Mouse (Mus musculus) forebrain, embryonic 13.5 days (tissue): ENCODE measurements around the gene Tmem151a. TPM values are rescaled to one million over a fixed set of nuclear protein-coding genes. Genes with fewer than 3 reads are reported as not detected.
A peak's percentile ranks its signal among the peaks of the same experiment; 100 is the strongest.

Source experiments
- ATAC-seq: fragments of 200-750 bp; cut with Nextera tagmentation; 2 replicates; pipeline ENCODE4 v1.8.0; 2017
- H3K27ac ChIP-seq: fragments of 300-500 bp; sonication (generic); 2 replicates; pipeline ENCODE4 v1.5.1; 2015; ENCODE audit warnings: inconsistent platforms, mild to moderate bottlenecking, moderate library complexity
- H3K27me3 ChIP-seq: fragments of 300-500 bp; sonication (generic); 2 replicates; pipeline ENCODE4 v1.6.1; 2015; ENCODE audit warnings: mild to moderate bottlenecking, inconsistent platforms
- H3K36me3 ChIP-seq: fragments of 300-500 bp; sonication (generic); 2 replicates; pipeline ENCODE4 v1.6.1; 2015; ENCODE audit warnings: mild to moderate bottlenecking, inconsistent platforms; ENCODE audit not compliant: poor library complexity, severe bottlenecking
- H3K4me1 ChIP-seq: fragments of 300-500 bp; sonication (generic); 2 replicates; pipeline ENCODE4 v1.6.1; 2015; ENCODE audit warnings: inconsistent platforms
- H3K4me2 ChIP-seq: fragments of 300-500 bp; sonication (generic); 2 replicates; pipeline ENCODE4 v1.6.1; 2015; ENCODE audit warnings: inconsistent platforms, mild to moderate bottlenecking, moderate library complexity
- H3K4me3 ChIP-seq: fragments of 300-500 bp; sonication (generic); 2 replicates; pipeline ENCODE4 v1.5.1; 2015; ENCODE audit warnings: mild to moderate bottlenecking, inconsistent platforms
- H3K9ac ChIP-seq: fragments of 300-500 bp; sonication (generic); 2 replicates; pipeline ENCODE4 v1.6.1; 2015; ENCODE audit warnings: mild to moderate bottlenecking, inconsistent platforms
- H3K9me3 ChIP-seq: fragments of 300-500 bp; sonication (generic); replicated peaks from 2 replicates; pipeline ENCODE4 v1.6.1; 2016; ENCODE audit warnings: inconsistent platforms
- WGBS: fragments of 180-500 bp; shearing (Covaris S2); methylation state at CpG from one replicate; pipeline ENCODE4 v1.1.7; 2015; 5-methylcytosine and 5-hydroxymethylcytosine counted together
- polyA plus RNA-seq: library from polyadenylated mRNA; unstranded; fragments of >200 nt; fragmentation: Nextera tagmentation; extraction: Ambion mirVana; gene quantifications from 2 replicates; pipeline ENCODE4 v1.2.1, GENCODE M21; 2015

Gene Tmem151a
- polyA plus RNA-seq, 1 experiment from 2014 or later, result 2.8 TPM

- Histone ChIP-seq H3K27ac (no peak overlapping the region), H3K4me2 (no peak overlapping the region), H3K9ac (no peak overlapping the region), H3K27me3 (peaks cover 42% of the 10 kb centered on the region), H3K4me3 (no peak overlapping the region), H3K4me1 (peaks cover 11% of the 10 kb centered on the region), H3K9me3 (no peaks in the 10 kb centered on the region), H3K36me3 (peaks cover 49% of the 10 kb centered on the region)
- 67% methylated on average over 6 of the region's 6 CpGs for WGBS
- ATAC-seq, result no peak
Observed at GRCm38 (mm10) chr19:5049325-5049724, 36.0 kb downstream of the Tmem151a start.

GRCm38 (mm10) chr19:5048138-5049056, 36.9 kb downstream of the Tmem151a start:
- Histone ChIP-seq H3K9me3 (no peaks in the 10 kb centered on the region), H3K4me3 (no peak overlapping the region), H3K4me1 (peaks cover 11% of the 10 kb centered on the region), H3K36me3 (peaks cover 58% of the 10 kb centered on the region), H3K9ac (no peak overlapping the region), H3K27ac (no peak overlapping the region), H3K27me3 (peaks cover 35% of the 10 kb centered on the region), H3K4me2 (no peak overlapping the region)
- WGBS, result 84% methylated on average over 14 of the region's 14 CpGs
- no peak for ATAC-seq

GRCm38 (mm10) chr19:5045531-5045930, 39.8 kb downstream of the Tmem151a start:
- WGBS, result 80% methylated on average over 4 of the region's 4 CpGs
- Histone ChIP-seq H3K27me3 (peaks cover 7% of the 10 kb centered on the region), H3K4me1 (peaks cover 29% of the 10 kb centered on the region), H3K4me2 (no peak overlapping the region), H3K36me3 (peaks cover 66% of the 10 kb centered on the region), H3K4me3 (no peak overlapping the region), H3K9ac (no peak overlapping the region), H3K27ac (no peak overlapping the region), H3K9me3 (no peaks in the 10 kb centered on the region)
- ATAC-seq, result no peak

GRCm38 (mm10) chr19:5041588-5041987, 43.7 kb downstream of the Tmem151a start:
- no peaks in the 10 kb centered on the region for H3K9me3 ChIP-seq
- peak overlapping the region; percentile 100 for H3K4me2 ChIP-seq
- ATAC-seq, result no peak; the same call in 1 of the 2 replicates
- H3K4me1 ChIP-seq, result peaks cover 43% of the 10 kb centered on the region
- H3K36me3 ChIP-seq, result peaks cover 32% of the 10 kb centered on the region
- WGBS, result 1% methylated on average over 16 of the region's 16 CpGs
- peak overlapping the region; percentile 91 for H3K9ac ChIP-seq
- H3K27ac ChIP-seq, result peak overlapping the region; percentile 41; the same call in 1 of the 2 replicates
- no peaks in the 10 kb centered on the region for H3K27me3 ChIP-seq
- peak overlapping the region; percentile 97 for H3K4me3 ChIP-seq

GRCm38 (mm10) chr19:5040862-5041523, 44.3 kb downstream of the Tmem151a start, which contains the start of gene Brms1:
Gene Brms1 (plus strand): TSS chr19:5041354.
- peak within 1 kb of the TSS; percentile 41 for H3K27ac ChIP-seq

GRCm38 (mm10) chr19:5039301-5040114, 45.8 kb downstream of the Tmem151a start:
- WGBS, result 9% methylated on average over 41 of the region's 41 CpGs
- Histone ChIP-seq H3K4me1 (peaks cover 43% of the 10 kb centered on the region), H3K4me2 (peak overlapping the region; percentile 100), H3K9ac (peak overlapping the region; percentile 91), H3K4me3 (peak overlapping the region; percentile 97), H3K27me3 (no peaks in the 10 kb centered on the region), H3K36me3 (peaks cover 17% of the 10 kb centered on the region), H3K27ac (peak overlapping the region; percentile 82), H3K9me3 (no peaks in the 10 kb centered on the region)
- peak; percentile 7; the same call in 1 of the 2 replicates for ATAC-seq

More at GRCm38 (mm10) chr19:5040862-5041523, 44.3 kb downstream of the Tmem151a start, which contains the start of gene Brms1:
- H3K4me2 ChIP-seq, result peak within 1 kb of the TSS; percentile 100
- H3K9me3 ChIP-seq, result no peaks in the 10 kb centered on the region
- peaks cover 26% of the 10 kb centered on the region for H3K36me3 ChIP-seq
- H3K4me3 ChIP-seq, result peak within 1 kb of the TSS; percentile 97
- WGBS, result 7% methylated on average over 39 of the region's 40 CpGs
- ATAC-seq, result peak; percentile 73
- no peaks in the 10 kb centered on the region for H3K27me3 ChIP-seq
- peaks cover 43% of the 10 kb centered on the region for H3K4me1 ChIP-seq
- H3K9ac ChIP-seq, result peak within 1 kb of the TSS; percentile 91

- peak; percentile 93 for ATAC-seq
- H3K36me3 ChIP-seq, result peaks cover 12% of the 10 kb centered on the region
- no peaks in the 10 kb centered on the region for H3K9me3 ChIP-seq
- peak within 1 kb of the TSS; percentile 91 for H3K9ac ChIP-seq
- peak within 1 kb of the TSS; percentile 97 for H3K4me3 ChIP-seq
- H3K27ac ChIP-seq, result peak within 1 kb of the TSS; percentile 82
- peak within 1 kb of the TSS; percentile 100 for H3K4me2 ChIP-seq
- no peaks in the 10 kb centered on the region for H3K27me3 ChIP-seq
- peaks cover 43% of the 10 kb centered on the region for H3K4me1 ChIP-seq
- WGBS, result under 1% methylated on average over 42 of the region's 44 CpGs
Observed at GRCm38 (mm10) chr19:5038709-5039156, 46.6 kb downstream of the Tmem151a start, which contains the start of the genes B4gat1 and AC124502.3. Gene B4gat1 (plus strand): TSS chr19:5038826. Gene AC124502.3 (plus strand): TSS chr19:5038891.

- Histone ChIP-seq H3K9ac (peak overlapping the region; percentile 91), H3K4me1 (peaks cover 43% of the 10 kb centered on the region), H3K27me3 (no peaks in the 10 kb centered on the region), H3K4me2 (peak overlapping the region; percentile 100), H3K27ac (peak overlapping the region; percentile 82), H3K36me3 (0 out of 2 replicates have a peak, but pooled peaks cover 5% of the 10 kb centered on the region), H3K4me3 (peak overlapping the region; percentile 97), H3K9me3 (no peaks in the 10 kb centered on the region)
- 5% methylated on average over 32 of the region's 32 CpGs for WGBS
- ATAC-seq, result peak; percentile 66
Observed at GRCm38 (mm10) chr19:5037678-5038571, 47.4 kb downstream of the Tmem151a start.

GRCm38 (mm10) chr19:5036577-5036976, 48.8 kb downstream of the Tmem151a start:
- Histone ChIP-seq H3K4me3 (no peak overlapping the region), H3K9ac (no peak overlapping the region; the same call in 1 of the 2 replicates), H3K36me3 (peaks cover 6% of the 10 kb centered on the region; the same call in 1 of the 2 replicates), H3K4me1 (peaks cover 30% of the 10 kb centered on the region), H3K27ac (no peak overlapping the region), H3K27me3 (no peaks in the 10 kb centered on the region), H3K9me3 (no peaks in the 10 kb centered on the region), H3K4me2 (no peak overlapping the region)
- 81% methylated on average over 4 of the region's 4 CpGs for WGBS
- no peak for ATAC-seq

GRCm38 (mm10) chr19:5032686-5033085, 52.6 kb downstream of the Tmem151a start:
- H3K4me3 ChIP-seq, result no peak overlapping the region

More at GRCm38 (mm10) chr19:5032686-5033085, 52.6 kb downstream of the Tmem151a start:
- Histone ChIP-seq H3K4me1 (peaks cover 7% of the 10 kb centered on the region), H3K27ac (no peak overlapping the region), H3K27me3 (no peaks in the 10 kb centered on the region), H3K4me2 (no peak overlapping the region), H3K9ac (no peak overlapping the region), H3K9me3 (no peaks in the 10 kb centered on the region), H3K36me3 (peaks cover 45% of the 10 kb centered on the region)
- ATAC-seq, result no peak
- WGBS, result 83% methylated on average over 3 of the region's 3 CpGs
